Mouse (Mus musculus) liver, adult (tissue): Measurements from ENCODE around the gene Stk11ip.

Experiments used
- GATA4 ChIP-seq: IDR thresholded peaks from 2 replicates; pipeline ENCODE4 v1.6.1; 2014; ENCODE audit warnings: mild to moderate bottlenecking, low read length; ENCODE audit not compliant: insufficient replicate concordance

The Stk11ip gene

GRCm38 (mm10) chr1:75494878-75495548, 26.3 kb upstream of the Stk11ip start:
- TF ChIP-seq GATA4: no peak

DNA sequence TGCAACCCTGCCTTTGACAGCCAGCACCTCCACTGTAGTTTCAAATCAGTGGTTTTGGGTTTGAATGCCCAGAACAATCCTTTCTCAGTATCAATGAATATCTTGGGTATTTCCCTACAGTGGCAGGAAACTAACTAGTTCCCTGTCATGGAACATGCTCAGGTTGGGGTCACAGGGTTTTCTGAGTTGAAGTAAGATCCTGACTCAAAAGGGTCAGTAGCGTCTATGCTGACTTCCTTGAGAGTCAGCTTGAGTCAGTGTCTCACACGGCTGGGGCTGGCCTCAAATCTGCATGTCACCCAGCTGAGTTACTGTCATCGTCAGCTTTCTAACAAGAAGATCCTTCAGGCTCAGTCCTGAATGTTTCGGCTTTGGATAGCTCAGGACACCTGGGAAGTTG, 22.4 kb upstream of the Stk11ip start:
- TF ChIP-seq GATA4: no peak

- no peak for TF ChIP-seq GATA4
Measured at GRCm38 (mm10) chr1:75499441-75499840, 21.9 kb upstream of the Stk11ip start.

- no peak for TF ChIP-seq GATA4
Measured at GRCm38 (mm10) chr1:75501905-75502304, 19.4 kb upstream of the Stk11ip start.

GRCm38 (mm10) chr1:75502945-75503650, 18.2 kb upstream of the Stk11ip start:
- TF ChIP-seq GATA4: no peak

- TF ChIP-seq GATA4: no peak
Measured at GRCm38 (mm10) chr1:75503651-75503980, 17.7 kb upstream of the Stk11ip start.

- TF ChIP-seq GATA4: no peak
Measured at GRCm38 (mm10) chr1:75504256-75505045, 16.9 kb upstream of the Stk11ip start.

DNA sequence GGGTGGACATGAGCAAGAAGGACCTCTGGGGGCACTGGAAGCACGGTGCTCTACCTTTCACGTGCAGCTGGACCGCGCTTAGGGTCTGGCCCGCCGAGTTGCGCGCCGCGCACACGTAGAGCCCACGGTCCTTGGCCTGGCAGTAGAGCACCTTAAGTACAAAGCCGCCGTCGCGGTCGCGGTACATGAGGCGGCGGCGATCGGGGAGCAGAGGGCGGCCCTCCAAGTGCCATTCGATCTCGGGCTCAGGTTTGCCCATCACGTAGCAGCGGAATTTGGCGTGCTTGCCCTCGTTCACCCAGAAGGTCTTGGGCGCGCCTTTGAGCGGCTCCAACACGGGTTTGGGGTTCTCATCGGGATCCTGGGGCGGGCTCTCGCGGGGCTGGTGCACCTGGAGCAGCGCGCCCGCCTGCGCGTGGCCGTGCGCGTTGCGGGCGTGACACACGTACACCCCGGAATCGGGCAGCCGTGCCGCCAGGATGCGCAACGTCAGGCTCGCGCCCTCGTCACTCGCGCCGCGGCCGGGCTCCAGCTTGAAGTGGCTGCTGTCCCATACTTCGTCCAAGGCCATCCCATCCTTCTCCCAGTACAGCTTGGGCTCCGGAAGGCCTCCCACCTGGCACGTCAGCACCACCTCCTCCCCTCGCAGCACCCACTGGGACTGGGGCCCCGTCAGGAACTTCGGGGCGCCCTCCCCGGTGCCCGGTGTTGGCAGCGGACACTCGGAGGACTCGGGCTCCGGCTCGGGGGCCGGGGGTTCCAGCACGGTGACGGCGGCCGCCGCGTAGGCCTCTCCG, 16.0 kb upstream of the Stk11ip start:
- no peak for TF ChIP-seq GATA4

- TF ChIP-seq GATA4: no peak
Measured at GRCm38 (mm10) chr1:75505956-75506831, 15.1 kb upstream of the Stk11ip start, which contains the start of gene Obsl1. Obsl1 (minus strand) TSS chr1:75506452.

- no peak for TF ChIP-seq GATA4
Measured at GRCm38 (mm10) chr1:75507006-75507405, 14.3 kb upstream of the Stk11ip start, which contains the start of gene Inha. Inha (plus strand) TSS chr1:75507077.

DNA sequence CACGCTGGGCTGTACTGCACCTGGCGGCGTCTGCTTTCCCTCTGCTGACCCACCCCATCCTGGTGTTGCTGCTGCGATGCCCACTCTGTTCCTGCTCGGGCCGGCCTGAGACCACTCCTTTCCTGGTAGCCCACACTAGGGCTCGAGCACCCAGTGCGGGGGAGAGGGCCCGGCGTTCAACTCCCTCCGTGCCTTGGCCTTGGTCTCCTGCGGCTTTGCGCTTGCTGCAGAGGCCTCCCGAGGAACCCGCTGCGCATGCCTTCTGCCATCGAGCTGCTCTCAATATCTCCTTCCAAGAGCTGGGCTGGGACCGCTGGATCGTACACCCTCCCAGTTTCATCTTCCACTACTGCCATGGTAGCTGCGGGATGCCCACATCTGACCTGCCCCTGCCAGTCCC, 11.7 kb upstream of the Stk11ip start:
- TF ChIP-seq GATA4: no peak

DNA sequence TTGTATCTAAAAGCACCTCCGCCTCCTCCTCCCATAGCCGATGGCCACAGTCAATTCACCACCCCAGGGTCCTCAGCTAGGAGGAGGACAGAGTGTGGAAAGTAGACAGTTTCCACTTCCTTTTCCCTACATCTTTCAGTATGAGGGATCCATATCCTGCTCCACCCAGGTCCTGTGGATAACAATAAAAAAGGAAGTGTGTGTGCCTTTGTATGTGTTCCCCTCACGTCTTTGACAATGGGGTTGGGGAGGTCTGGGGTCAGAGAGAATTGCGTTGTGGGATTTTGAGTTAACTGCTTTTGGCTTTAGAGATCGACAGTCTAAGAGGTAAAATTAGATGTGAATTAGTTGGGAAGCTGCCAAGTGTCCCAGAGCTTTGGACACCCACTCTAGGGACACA, 11.2 kb upstream of the Stk11ip start:
- no peak for TF ChIP-seq GATA4

- no peak for TF ChIP-seq GATA4
Measured at GRCm38 (mm10) chr1:75511437-75512210, 9.7 kb upstream of the Stk11ip start.
